Mouse (Mus musculus) stomach, embryonic 16.5 days (tissue): ENCODE measurements around the gene Mapk8ip1. TPM values are rescaled to one million over a fixed set of nuclear protein-coding genes. Genes with fewer than 3 reads are reported as not detected.

Experiments
- ATAC-seq: fragments of 200-750 bp; cut with Nextera tagmentation; 2 replicates; pipeline ENCODE4 v1.8.0; 2017; ENCODE audit warnings: moderate number of reproducible peaks, moderate TSS enrichment; ENCODE audit not compliant: insufficient read depth, low FRiP score
- H3K27ac ChIP-seq: fragments of 300-500 bp; sonication (generic); 2 replicates; pipeline ENCODE4 v1.5.1; 2014; ENCODE audit warnings: low read length
- H3K27me3 ChIP-seq: fragments of 300-500 bp; sonication (generic); 2 replicates; pipeline ENCODE4 v1.6.1; 2014; ENCODE audit warnings: low read length, control low read depth, mixed read lengths; ENCODE audit not compliant: control insufficient read depth, insufficient read depth
- H3K36me3 ChIP-seq: fragments of 300-500 bp; sonication (generic); 2 replicates; pipeline ENCODE4 v1.6.1; 2014; ENCODE audit warnings: low read length; ENCODE audit not compliant: control insufficient read depth, insufficient read depth
- H3K4me1 ChIP-seq: fragments of 300-500 bp; sonication (generic); 2 replicates; pipeline ENCODE4 v1.6.1; 2014; ENCODE audit warnings: low read length, control low read depth, mixed read lengths; ENCODE audit not compliant: control insufficient read depth, insufficient read depth
- H3K4me2 ChIP-seq: fragments of 300-500 bp; sonication (generic); 2 replicates; pipeline ENCODE4 v1.6.1; 2014; ENCODE audit warnings: low read depth, low read length, mixed read lengths
- H3K4me3 ChIP-seq: fragments of 300-500 bp; sonication (generic); replicated peaks from 2 replicates; pipeline ENCODE4 v1.5.1; 2014; ENCODE audit warnings: mild to moderate bottlenecking, low read length
- H3K9ac ChIP-seq: fragments of 300-500 bp; sonication (generic); 2 replicates; pipeline ENCODE4 v1.6.1; 2014; ENCODE audit warnings: low read length
- H3K9me3 ChIP-seq: fragments of 300-500 bp; sonication (generic); replicated peaks from 2 replicates; pipeline ENCODE4 v1.6.1; 2016; ENCODE audit warnings: low read length, control low read depth; ENCODE audit not compliant: control insufficient read depth
- microRNA-seq: library from miRNA; unstranded; fragments of <30 nt; microRNA quantifications from one replicate; pipeline ENCODE4, GENCODE M21; 2016
- polyA plus RNA-seq: library from polyadenylated mRNA; unstranded; fragments of >200 nt; fragmentation: Nextera tagmentation; extraction: Ambion mirVana; gene quantifications from 2 replicates; pipeline ENCODE4 v1.2.1, GENCODE M21; 2015

The Mapk8ip1 gene
- polyA plus RNA-seq, 1 experiment from 2014 or later, result 14.9 TPM

- H3K9me3 ChIP-seq, result no peaks in the 10 kb centered on the region
- H3K4me1 ChIP-seq, result no peaks in the 10 kb centered on the region
- ATAC-seq, result no peak
- H3K4me3 ChIP-seq, result no peak overlapping the region
- no peak overlapping the region for H3K9ac ChIP-seq
- H3K36me3 ChIP-seq, result peaks cover 8% of the 10 kb centered on the region; the same call in 1 of the 2 replicates
- H3K4me2 ChIP-seq, result no peak overlapping the region
- no peaks in the 10 kb centered on the region for H3K27me3 ChIP-seq
- H3K27ac ChIP-seq, result no peak overlapping the region
These were observed 58.6 kb downstream of the Mapk8ip1 start for GRCm38 (mm10) chr2:92342418-92342817.

Small RNA genes lying within 50 kb of the gene (microRNA-seq; reads per million reads assigned to microRNA genes)
- not detected for gene Mir7000

Other genes starting within 250 kb of the Mapk8ip1 start
- gene Pex16, start 26.6 kb downstream of the Mapk8ip1 start, polyA plus RNA-seq, result 27.8 and 31.9 TPM in 2 replicates
- 12.6 and 15.5 TPM in 2 replicates for gene Large2, start 26.4 kb downstream of the Mapk8ip1 start, polyA plus RNA-seq
- 3.5 and 5.4 TPM in 2 replicates for gene 1700029I15Rik, start 18.7 kb downstream of the Mapk8ip1 start, polyA plus RNA-seq
- 23.4 and 26.5 TPM in 2 replicates for gene Cry2, start 32.8 kb upstream of the Mapk8ip1 start, polyA plus RNA-seq
- gene Slc35c1, start 59.3 kb upstream of the Mapk8ip1 start, polyA plus RNA-seq, result 34.5 and 40.4 TPM in 2 replicates
- 4.2 and 5.1 TPM in 2 replicates for gene Chst1, start 198.4 kb upstream of the Mapk8ip1 start, polyA plus RNA-seq